Mouse (Mus musculus) heart, embryonic 11.5 days (tissue): ENCODE measurements around the gene Slc44a2. TPM values are rescaled to one million over a fixed set of nuclear protein-coding genes. Genes with fewer than 3 reads are reported as not detected.
"Not testable (repeated sequence)": the region's sequence is repeated elsewhere in the genome, so short reads cannot be mapped to it uniquely, and the experiment has no call there.

Experiments used
- ATAC-seq: fragments of 200-750 bp; cut with Nextera tagmentation; replicated peaks from 2 replicates; pipeline ENCODE4 v1.8.0; 2017; ENCODE audit warnings: moderate library complexity; ENCODE audit not compliant: insufficient number of reproducible peaks, low FRiP score, low TSS enrichment
- H3K27ac ChIP-seq: fragments of 300-500 bp; sonication (generic); 2 replicates; pipeline ENCODE4 v1.5.1; 2014; ENCODE audit warnings: mild to moderate bottlenecking, low read depth, low read length
- H3K27me3 ChIP-seq: fragments of 300-500 bp; sonication (generic); 2 replicates; pipeline ENCODE4 v1.6.1; 2014; ENCODE audit warnings: mild to moderate bottlenecking, low read length, mixed read lengths; ENCODE audit not compliant: control insufficient read depth, insufficient read depth
- H3K36me3 ChIP-seq: fragments of 300-500 bp; sonication (generic); 2 replicates; pipeline ENCODE4 v1.6.1; 2014; ENCODE audit warnings: mild to moderate bottlenecking, low read length, moderate library complexity, mixed read lengths; ENCODE audit not compliant: control insufficient read depth, insufficient read depth
- H3K4me1 ChIP-seq: fragments of 300-500 bp; sonication (generic); 2 replicates; pipeline ENCODE4 v1.6.1; 2014; ENCODE audit warnings: low read length; ENCODE audit not compliant: control insufficient read depth, insufficient read depth
- H3K4me2 ChIP-seq: fragments of 300-500 bp; sonication (generic); 2 replicates; pipeline ENCODE4 v1.6.1; 2014; ENCODE audit warnings: mild to moderate bottlenecking, moderate library complexity
- H3K4me3 ChIP-seq: fragments of 300-500 bp; sonication (generic); 2 replicates; pipeline ENCODE4 v1.5.1; 2014; ENCODE audit warnings: low read depth, low read length
- H3K9ac ChIP-seq: fragments of 300-500 bp; sonication (generic); 2 replicates; pipeline ENCODE4 v1.6.1; 2014; ENCODE audit warnings: mild to moderate bottlenecking, low read depth, low read length, moderate library complexity
- H3K9me3 ChIP-seq: fragments of 300-500 bp; sonication (generic); replicated peaks from 2 replicates; pipeline ENCODE4 v1.6.1; 2016; ENCODE audit warnings: low read length; ENCODE audit not compliant: control insufficient read depth
- WGBS: fragments of 180-500 bp; shearing (Covaris S2); extraction: QIAGEN DNeasy Blood & Tissue Kit; methylation state at CpG from one replicate; pipeline ENCODE4 v1.1.7; 2014; ENCODE audit not compliant: insufficient replicate concordance; 5-methylcytosine and 5-hydroxymethylcytosine counted together
- polyA plus RNA-seq: library from polyadenylated mRNA; unstranded; fragments of >200 nt; fragmentation: Nextera tagmentation; extraction: Ambion mirVana; gene quantifications from 2 replicates; pipeline ENCODE4 v1.2.1, GENCODE M21; 2014

The Slc44a2 gene
- polyA plus RNA-seq, 1 experiment from 2014 or later = 62.3 TPM

DNA sequence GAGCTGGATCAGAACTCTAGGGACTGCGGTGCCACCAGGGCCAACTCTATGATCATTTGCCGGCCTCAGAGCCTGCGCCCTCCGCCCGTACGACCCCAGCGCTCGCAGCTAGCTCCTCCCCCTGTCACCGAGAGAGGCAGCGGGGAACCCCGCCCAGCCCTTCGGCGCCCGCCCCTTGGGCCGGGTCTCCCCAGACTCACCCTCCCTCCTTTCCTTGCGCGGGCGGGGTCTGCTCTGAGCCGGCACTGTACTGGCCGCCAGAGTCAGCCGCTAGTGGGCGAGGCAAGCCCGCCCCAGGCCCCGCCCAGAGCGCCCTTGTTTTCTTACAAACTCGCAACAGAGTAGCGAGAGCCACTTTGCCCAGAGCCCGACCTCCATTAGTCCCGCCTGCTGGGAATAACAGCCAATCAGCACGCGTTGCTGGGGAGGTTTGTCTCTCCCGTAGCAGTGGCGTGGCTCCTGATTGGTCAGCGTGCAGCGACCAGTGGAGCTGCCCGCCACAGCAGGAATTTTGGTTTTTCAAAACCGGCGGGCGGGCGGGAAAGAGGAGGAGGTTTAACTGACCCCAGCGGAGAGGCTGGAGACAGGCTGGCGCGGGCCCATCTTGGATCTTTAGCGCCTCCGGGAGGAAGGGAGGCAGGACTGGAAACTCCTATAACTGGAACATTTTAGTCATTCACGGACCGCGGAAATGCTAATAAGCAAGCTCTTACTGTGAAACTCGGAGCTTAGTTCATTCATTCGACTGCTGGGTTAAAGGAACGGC is 29.3 kb upstream of the Slc44a2 start, which contains the start of gene Cdkn2d:
Gene Cdkn2d, minus strand, starts transcription at position 386 of the 766 bp plus-strand sequence.
- Histone ChIP-seq H3K9ac (peak within 1 kb of the TSS; percentile 85), H3K4me2 (peak within 1 kb of the TSS; percentile 67), H3K4me1 (peaks cover 25% of the 10 kb centered on the region), H3K27me3 (no peaks in the 10 kb centered on the region), H3K27ac (peak within 1 kb of the TSS; percentile 91), H3K36me3 (0 out of 2 replicates have a peak, but pooled peaks cover 4% of the 10 kb centered on the region), H3K9me3 (no peaks in the 10 kb centered on the region), H3K4me3 (peak within 1 kb of the TSS; percentile 89)
- ATAC-seq = peak; percentile 94
- under 1% methylated on average over 51 of the region's 51 CpGs for WGBS

DNA sequence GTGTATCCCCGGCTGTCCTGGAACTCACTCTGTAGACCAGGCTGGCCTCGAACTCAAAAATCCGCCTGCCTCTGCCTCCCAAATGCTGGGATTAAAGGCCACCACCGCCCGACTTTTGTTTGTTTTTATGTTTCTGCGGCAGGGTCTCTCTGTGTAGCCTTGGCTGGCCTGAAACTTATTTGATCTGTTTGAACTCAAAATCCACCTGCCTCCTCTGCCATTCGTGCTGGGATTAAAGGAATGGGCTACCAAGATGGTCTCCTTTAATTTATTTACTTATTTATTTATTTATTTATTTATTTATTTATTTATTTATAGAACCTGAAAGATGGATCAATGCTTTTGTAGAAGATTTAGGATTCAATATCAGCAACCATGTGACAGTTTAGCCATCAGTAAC is 28.6 kb upstream of the Slc44a2 start:
- 21% methylated on average over 7 of the region's 7 CpGs for WGBS
- peak overlapping the region; percentile 91 for H3K27ac ChIP-seq

DNA sequence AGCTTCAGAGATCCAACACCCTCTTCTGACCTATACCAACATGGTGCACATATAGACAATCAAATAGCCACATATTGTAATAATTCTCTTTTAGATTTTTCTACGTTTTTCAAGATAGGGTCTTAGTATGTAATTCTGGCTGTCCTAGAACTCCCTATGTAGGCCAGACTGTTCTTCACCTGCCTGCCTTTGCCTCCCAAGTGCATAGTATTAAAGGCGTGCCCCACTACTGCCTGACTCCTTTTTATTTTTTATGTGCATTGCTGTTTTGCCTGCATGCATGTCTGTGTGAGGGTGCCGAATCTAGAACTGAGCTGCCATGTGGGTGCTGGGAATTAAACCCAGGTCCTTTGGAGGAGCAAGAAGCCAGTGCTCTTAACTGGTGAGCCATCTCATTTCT is 28.2 kb upstream of the Slc44a2 start:
- no peak for ATAC-seq
- no peak overlapping the region for H3K9ac ChIP-seq
- H3K36me3 ChIP-seq = 0 out of 2 replicates have a peak, but pooled peaks cover 4% of the 10 kb centered on the region
- 84% methylated on average over 3 of the region's 3 CpGs for WGBS
- peak overlapping the region; percentile 56; the same call in 1 of the 2 replicates for H3K4me2 ChIP-seq
- no peak overlapping the region for H3K4me3 ChIP-seq
- H3K27me3 ChIP-seq = no peaks in the 10 kb centered on the region
- H3K9me3 ChIP-seq = no peaks in the 10 kb centered on the region
- peaks cover 16% of the 10 kb centered on the region for H3K4me1 ChIP-seq
- 0 out of 2 replicates have a peak overlapping the region, but pooled peaks have one; percentile 91 for H3K27ac ChIP-seq

More for the DNA sequence above, 28.6 kb upstream of the Slc44a2 start:
- H3K27me3 ChIP-seq, H3K36me3 ChIP-seq, H3K9me3 ChIP-seq, ATAC-seq: not testable (repeated sequence)
- Histone ChIP-seq H3K4me2 (peak overlapping the region; percentile 56), H3K9ac (peak overlapping the region; percentile 73), H3K4me3 (peak overlapping the region; percentile 40), H3K4me1 (peaks cover 19% of the 10 kb centered on the region)

DNA sequence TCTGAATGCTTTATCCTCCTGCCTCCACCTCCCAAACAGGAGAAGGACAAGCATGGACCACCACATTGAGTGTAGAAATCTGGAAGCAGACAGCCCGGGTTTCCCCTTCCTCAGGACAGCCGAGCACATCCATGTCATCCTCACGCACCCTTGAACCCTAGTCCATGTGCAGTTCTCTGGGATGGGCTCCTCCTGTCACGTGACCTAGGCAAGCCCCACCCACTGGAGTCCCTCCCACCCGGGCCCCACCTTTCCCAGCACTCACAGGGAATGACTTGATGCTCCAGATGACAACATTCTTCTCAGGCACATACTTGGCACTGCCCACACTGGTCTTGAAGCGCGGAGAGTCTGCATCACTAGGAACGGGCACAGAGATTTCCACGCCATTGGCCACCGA is 21.5 kb upstream of the Slc44a2 start:
- no peak overlapping the region for H3K4me3 ChIP-seq
- ATAC-seq = no peak
- WGBS = 80% methylated on average over 10 of the region's 10 CpGs
- H3K4me2 ChIP-seq = no peak overlapping the region
- H3K9ac ChIP-seq = no peak overlapping the region
- no peaks in the 10 kb centered on the region for H3K9me3 ChIP-seq
- no peaks in the 10 kb centered on the region for H3K36me3 ChIP-seq
- no peaks in the 10 kb centered on the region for H3K4me1 ChIP-seq
- H3K27me3 ChIP-seq = no peaks in the 10 kb centered on the region
- no peak overlapping the region for H3K27ac ChIP-seq

DNA sequence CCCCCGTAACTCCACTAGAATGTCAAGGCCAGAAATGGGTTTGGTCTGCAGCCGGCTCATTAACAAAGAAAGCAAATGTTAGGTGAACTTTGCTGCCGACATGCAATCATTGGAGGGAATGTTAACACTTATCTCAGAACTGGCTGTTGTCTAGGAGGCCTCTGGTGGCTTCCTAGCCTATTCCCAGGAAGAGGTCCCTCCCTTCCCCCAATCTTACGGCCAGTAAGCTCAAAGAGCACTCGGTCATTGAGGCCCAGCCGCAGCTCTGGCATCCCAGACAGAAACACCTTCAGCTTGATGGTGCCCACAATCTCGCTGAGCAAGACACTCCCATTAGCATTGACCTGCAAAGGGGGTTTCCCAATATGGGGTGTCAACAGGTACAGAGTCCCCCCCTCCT is 15.4 kb upstream of the Slc44a2 start:
- 69% methylated on average over 7 of the region's 7 CpGs for WGBS
- ATAC-seq = no peak

DNA sequence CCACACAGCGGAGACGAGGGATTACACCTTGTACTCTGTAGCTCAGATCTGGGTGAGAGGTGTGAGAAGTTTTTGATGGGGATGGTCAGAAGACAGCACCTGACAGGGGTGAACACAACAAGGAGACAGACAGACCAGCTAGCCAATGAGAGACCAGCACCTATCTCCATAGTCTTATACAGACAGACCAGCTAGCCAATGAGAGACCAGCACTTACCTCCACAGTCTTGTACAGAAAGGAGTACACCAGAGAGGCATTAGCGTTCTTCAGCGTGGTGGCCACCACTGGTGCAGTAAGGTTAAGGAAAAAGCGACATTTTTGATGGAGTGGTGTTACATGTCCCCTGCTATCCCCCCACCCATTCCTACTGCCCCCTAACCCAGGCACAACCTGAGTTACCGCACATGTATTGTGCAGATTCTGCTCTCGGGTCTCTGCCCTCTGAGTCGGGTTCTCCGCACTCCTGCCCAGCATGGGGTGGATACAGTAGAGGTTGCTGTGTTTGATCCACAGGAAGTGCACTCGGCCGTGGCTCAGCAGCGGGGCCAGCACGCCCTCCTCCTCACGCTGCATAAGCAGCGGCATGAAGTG is 11.3 kb upstream of the Slc44a2 start:
- Histone ChIP-seq H3K27me3 (peaks cover 15% of the 10 kb centered on the region), H3K27ac (no peak overlapping the region), H3K9ac (no peak overlapping the region), H3K4me3 (no peak overlapping the region), H3K4me1 (0 out of 2 replicates have a peak, but pooled peaks cover 4% of the 10 kb centered on the region), H3K4me2 (0 out of 2 replicates have a peak overlapping the region, but pooled peaks have one; percentile 20), H3K36me3 (no peaks in the 10 kb centered on the region), H3K9me3 (no peaks in the 10 kb centered on the region)
- WGBS = 58% methylated on average over 15 of the region's 15 CpGs
- peak; percentile 40; the same call in 1 of the 2 replicates for ATAC-seq

More for the DNA sequence above, 15.4 kb upstream of the Slc44a2 start:
- Histone ChIP-seq H3K27ac (no peak overlapping the region), H3K9me3 (no peaks in the 10 kb centered on the region), H3K36me3 (no peaks in the 10 kb centered on the region), H3K4me1 (no peaks in the 10 kb centered on the region), H3K9ac (no peak overlapping the region), H3K27me3 (no peaks in the 10 kb centered on the region), H3K4me2 (no peak overlapping the region), H3K4me3 (no peak overlapping the region)

DNA sequence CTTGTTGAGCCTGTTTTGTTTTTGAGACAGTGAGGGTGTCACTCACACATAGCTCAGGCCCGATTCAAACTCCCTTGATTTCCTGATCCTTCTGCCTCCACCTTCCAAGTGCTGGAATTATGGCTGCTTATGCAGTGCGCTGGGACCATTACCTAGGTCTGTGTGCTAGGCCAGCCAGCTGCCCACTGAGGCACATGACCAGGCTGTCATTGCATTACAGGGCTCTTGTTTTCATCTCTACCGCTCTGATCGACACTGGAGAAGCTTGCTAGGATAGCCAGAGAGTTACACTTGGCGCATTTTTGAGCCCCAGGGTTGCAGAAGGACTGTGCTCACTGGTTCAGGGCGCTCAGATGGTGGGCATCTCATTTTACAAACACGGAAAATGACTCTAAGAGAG is 8.8 kb upstream of the Slc44a2 start:
- Histone ChIP-seq H3K4me1 (0 out of 2 replicates have a peak, but pooled peaks cover 4% of the 10 kb centered on the region), H3K4me2 (no peak overlapping the region; the same call in 1 of the 2 replicates), H3K9me3 (no peaks in the 10 kb centered on the region), H3K27ac (no peak overlapping the region), H3K36me3 (no peaks in the 10 kb centered on the region), H3K9ac (no peak overlapping the region), H3K4me3 (peak overlapping the region; percentile 14; the same call in 1 of the 2 replicates), H3K27me3 (peaks cover 15% of the 10 kb centered on the region)
- 23% methylated on average over 7 of the region's 7 CpGs for WGBS
- no peak for ATAC-seq

DNA sequence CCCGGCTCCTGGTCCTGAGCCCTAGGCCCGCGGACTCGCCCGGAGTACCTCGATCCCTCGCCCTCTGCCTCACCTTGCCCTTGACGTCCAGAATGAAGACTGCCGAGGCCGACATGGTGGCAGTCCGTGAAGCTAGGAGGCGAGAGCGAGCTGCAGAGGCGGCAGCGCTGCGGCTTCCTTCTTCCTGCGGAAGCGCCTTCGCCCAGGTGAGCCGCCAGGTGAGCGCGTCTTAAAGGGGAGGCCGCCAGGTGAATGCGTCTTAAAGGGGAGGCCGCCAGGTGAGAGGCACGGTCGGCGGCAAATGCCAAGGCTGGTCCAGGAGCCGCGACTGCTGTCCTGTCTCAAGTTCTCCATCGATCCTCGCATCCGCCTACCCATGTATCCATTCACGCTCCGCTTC is 8.4 kb upstream of the Slc44a2 start, which contains the start of gene Ap1m2:
Gene Ap1m2, minus strand, starts transcription at position 204 of the 400 bp plus-strand sequence.
- Histone ChIP-seq H3K4me3 (peak within 1 kb of the TSS; percentile 14; the same call in 1 of the 2 replicates), H3K9ac (0 out of 2 replicates have a peak within 1 kb of the TSS, but pooled peaks have one; percentile 54), H3K36me3 (no peaks in the 10 kb centered on the region), H3K4me1 (0 out of 2 replicates have a peak, but pooled peaks cover 4% of the 10 kb centered on the region), H3K27ac (no peak within 1 kb of the TSS), H3K9me3 (no peaks in the 10 kb centered on the region), H3K27me3 (peaks cover 15% of the 10 kb centered on the region), H3K4me2 (peak within 1 kb of the TSS; percentile 45)
- ATAC-seq = no peak
- 8% methylated on average over 35 of the region's 35 CpGs for WGBS
